Mouse (Mus musculus): ENCODE results near the gene Ncaph.
A peak's percentile ranks its signal among the peaks of the same experiment; 100 is the strongest.
"Not testable (repeated sequence)": the region's sequence is repeated elsewhere in the genome, so short reads cannot be mapped to it uniquely, and the experiment has no call there.

Ncaph gene

GRCm38 (mm10) chr2:127092000-127092399 is 41.8 kb downstream of the Ncaph start:
- DNase-seq (ENCODE audit: extremely low read depth, insufficient read length, low spot score) = no peak

GRCm38 (mm10) chr2:127090151-127090550 is 43.6 kb downstream of the Ncaph start:
- not testable (repeated sequence) for DNase-seq (ENCODE audit: extremely low read depth, insufficient read length, low spot score)

DNA sequence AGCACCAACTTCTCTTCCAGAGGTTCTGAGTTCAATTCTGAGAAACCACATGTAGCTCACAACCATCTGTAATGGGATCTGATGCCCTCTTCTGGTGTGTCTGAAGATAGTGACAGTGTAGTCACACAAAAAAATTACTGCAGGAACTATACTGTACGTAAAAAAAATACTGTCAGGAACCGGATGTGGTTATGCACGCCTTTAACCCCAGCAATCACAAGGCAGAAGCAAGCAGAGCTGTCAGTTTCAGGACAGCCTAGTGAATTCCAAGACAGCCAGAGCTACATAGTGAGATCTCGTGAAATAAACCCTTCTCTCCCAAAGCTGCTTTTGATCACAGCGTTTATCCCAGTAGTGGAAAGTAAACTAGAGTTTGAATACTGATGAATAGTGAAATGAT is 47.5 kb downstream of the Ncaph start:
- DNase-seq (ENCODE audit: extremely low read depth, insufficient read length, low spot score) = no peak

DNA sequence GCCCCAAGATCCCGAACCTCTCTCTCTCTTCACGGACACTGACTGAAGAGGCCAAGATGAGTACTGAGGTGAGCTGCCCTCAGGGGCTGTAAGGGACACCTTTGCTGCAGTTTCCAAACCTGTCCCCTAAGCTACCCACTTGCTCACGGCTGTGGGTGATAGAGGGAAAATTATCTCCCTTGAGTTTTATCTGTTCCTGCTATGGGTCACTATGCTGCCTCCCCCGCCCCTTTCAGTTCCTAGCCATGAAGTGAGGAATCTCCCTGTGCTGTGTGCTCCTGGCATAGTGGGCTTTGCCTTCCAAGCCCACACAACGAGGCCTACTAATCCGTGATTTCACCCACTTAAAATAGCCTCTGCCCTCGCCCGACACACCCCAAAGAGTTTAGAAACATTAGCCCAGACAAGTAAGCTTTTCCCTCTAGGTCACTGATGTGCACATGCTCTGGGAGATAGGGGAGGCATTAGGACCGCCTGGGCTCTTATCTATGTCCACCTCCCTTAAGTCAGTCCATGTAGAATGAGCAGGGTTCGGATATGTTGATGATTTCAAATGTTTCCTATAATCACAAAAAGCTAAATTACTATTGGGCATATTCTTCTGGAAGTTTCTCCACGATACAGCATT is 53.0 kb downstream of the Ncaph start:
- DNase-seq (ENCODE audit: extremely low read depth, insufficient read length, low spot score) = no peak

- DNase-seq (ENCODE audit: extremely low read depth, insufficient read length, low spot score) = no peak
Observed at GRCm38 (mm10) chr2:127079881-127080590, 53.7 kb downstream of the Ncaph start.

GRCm38 (mm10) chr2:127079066-127079465 is 54.7 kb downstream of the Ncaph start:
- not testable (repeated sequence) for DNase-seq (ENCODE audit: extremely low read depth, insufficient read length, low spot score)

GRCm38 (mm10) chr2:127077611-127078010 is 56.1 kb downstream of the Ncaph start:
- no peak for DNase-seq (ENCODE audit: extremely low read depth, insufficient read length, low spot score)

- DNase-seq (ENCODE audit: extremely low read depth, insufficient read length, low spot score) = no peak
Observed at GRCm38 (mm10) chr2:127074116-127074515, 59.6 kb downstream of the Ncaph start.

GRCm38 (mm10) chr2:127070879-127071278 is 62.9 kb downstream of the Ncaph start:
- no peak for DNase-seq (ENCODE audit: extremely low read depth, insufficient read length, low spot score)

- DNase-seq (ENCODE audit: extremely low read depth, insufficient read length, low spot score) = peak; percentile 85
Observed at GRCm38 (mm10) chr2:127070435-127070841, 63.3 kb downstream of the Ncaph start, which contains the start of gene Blvra. TSS of gene Blvra (plus strand) at chr2:127070665.

DNA sequence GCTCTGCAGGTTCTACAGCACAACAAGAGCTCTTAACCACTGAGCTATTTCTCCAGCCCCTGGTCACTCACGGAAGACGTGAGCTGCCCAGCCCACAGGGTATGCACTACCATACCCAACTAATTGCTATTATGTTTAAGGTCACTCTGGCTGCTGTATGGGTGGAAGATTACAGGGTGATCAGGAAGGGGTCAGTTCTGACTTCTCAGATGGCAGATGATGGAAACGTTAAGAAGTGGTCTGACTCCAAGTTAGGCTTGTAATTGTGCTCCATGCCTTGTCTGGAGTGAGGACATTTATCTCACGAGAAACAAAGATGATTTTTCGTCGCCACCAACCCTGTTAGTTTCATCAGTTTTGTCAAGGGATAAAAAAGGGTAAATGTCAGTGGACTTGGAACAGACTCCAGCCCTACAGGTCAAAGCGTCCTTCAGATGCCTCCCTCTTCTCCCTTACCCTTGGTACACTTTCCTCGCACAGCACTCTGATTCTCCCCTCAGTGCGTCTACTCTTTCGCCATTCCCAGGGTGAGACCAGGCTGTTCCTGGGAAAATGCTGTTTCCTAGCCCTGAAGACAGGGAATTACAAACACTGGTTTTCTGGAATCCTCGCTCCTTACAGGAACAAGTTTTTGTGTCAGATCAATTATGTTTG is 63.8 kb downstream of the Ncaph start:
- DNase-seq (ENCODE audit: extremely low read depth, insufficient read length, low spot score) = no peak

DNA sequence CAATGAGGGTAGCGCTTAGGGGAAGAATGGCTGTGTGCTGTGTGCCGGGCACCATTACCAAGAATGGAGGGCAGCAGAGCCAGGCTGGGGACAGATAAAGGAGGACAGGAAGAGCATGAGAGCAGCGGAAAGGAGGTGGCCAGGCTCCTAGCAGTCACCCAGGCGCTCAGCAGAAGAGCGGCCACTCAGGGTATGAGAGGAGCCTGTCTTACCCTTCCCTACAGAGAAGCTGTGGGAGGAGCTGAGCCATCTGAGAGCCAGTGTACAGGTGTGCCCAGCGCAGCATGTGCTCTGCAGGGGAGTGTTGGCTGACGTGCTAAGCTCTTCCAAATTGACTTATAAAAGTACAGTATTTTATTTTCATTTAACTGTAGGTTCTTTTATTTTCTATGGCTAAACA is 64.9 kb downstream of the Ncaph start:
- no peak for DNase-seq (ENCODE audit: extremely low read depth, insufficient read length, low spot score)

GRCm38 (mm10) chr2:127061471-127061870 is 72.3 kb downstream of the Ncaph start:
- DNase-seq (ENCODE audit: extremely low read depth, insufficient read length, low spot score) = no peak

Data from 3134 (cell line).